ENCODE assay signal across 28 mouse cellular contexts in the genomic region with DNA sequence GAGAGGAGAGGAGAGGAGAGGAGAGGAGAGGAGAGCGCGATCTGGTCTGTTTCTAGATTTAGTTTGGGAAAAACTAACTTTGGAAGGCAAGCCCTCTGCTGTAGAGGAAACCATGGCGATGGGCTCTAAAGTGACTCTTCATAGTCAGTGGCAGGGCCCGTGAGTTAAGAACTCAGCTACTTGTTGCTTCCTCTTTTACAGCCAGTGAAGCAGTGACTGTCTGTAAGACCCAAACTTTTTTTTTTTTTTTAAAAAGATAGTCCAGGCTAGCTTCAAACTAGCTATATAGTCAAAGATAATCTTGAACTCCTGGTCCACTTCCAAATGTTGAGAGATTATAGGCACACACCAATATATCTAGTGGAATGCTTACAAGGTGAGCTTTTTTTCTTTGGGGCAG. TPM values are rescaled to one million over a fixed set of nuclear protein-coding genes. Genes with fewer than 3 reads are reported as not detected.
DNase-seq lines count a peak whose midpoint lies in the region; ATAC-seq lines count a peak whose summit lies in the region.
"Had no signal": no experiment of that assay in that cellular context is flagged by ENCODE, and none has a peak within 500 bp of the region (broad histone marks: within the 10 kb centered on the region; RNA-seq: fewer than 3 reads in every experiment).

No protein-coding gene starts in this region.

- no peaks in the 10 kb centered on the region for H3K27me3 ChIP-seq in kidney, embryonic 15.5 days
- no peaks in the 10 kb centered on the region for H3K27me3 ChIP-seq in megakaryocyte, embryonic 14.5 days (replicated peaks)
- H3K27me3 ChIP-seq: heart, embryonic 12.5 days; Patski; stomach, embryonic 15.5 days had no signal

- H3K9ac ChIP-seq in kidney, embryonic 15.5 days: no peak overlapping the region
- H3K9ac ChIP-seq: liver, embryonic 14.5 days; stomach, embryonic 15.5 days had no signal

- peaks cover 55% of the 10 kb centered on the region for H3K36me3 ChIP-seq in kidney, embryonic 15.5 days
- H3K36me3 ChIP-seq in megakaryocyte, embryonic 14.5 days (replicated peaks; ENCODE audit: low read length): peaks cover 81% of the 10 kb centered on the region
- H3K36me3 ChIP-seq: stomach, embryonic 15.5 days had no signal

- 74% methylated on average over 4 of the region's 4 CpGs for WGBS in kidney, embryonic 15.5 days

- H3K9me3 ChIP-seq in kidney, embryonic 15.5 days (replicated peaks): no peaks in the 10 kb centered on the region
- H3K9me3 ChIP-seq in megakaryocyte, embryonic 14.5 days: no peaks in the 10 kb centered on the region
- H3K9me3 ChIP-seq: heart, embryonic 12.5 days; stomach, embryonic 15.5 days had no signal

- DNase-seq in kidney, postnatal 25 days: no peak
- peak; percentile 56 for DNase-seq in MEL-GATA-1-ER (ENCODE audit: extremely low read depth, low read depth)
- DNase-seq in right cerebral cortex, postnatal 4 days: no peak
- DNase-seq in right cerebral cortex, postnatal 14 days: no peak
- no peak for DNase-seq in gastrocnemius, postnatal 10 days
- DNase-seq: adrenal gland, postnatal 14 days; cerebellum, adult 11 months; cerebellum, adult 9-10 months; cerebellum, postnatal 36 days; gastrocnemius, postnatal 14 days; heart, adult 18-20 months; kidney, adult 18-20 months; kidney, postnatal 4 days; left cerebral cortex, postnatal 4 days; lung, adult 2 months; lung, postnatal 10 days; thymus, postnatal 14 days had no signal

- no peak overlapping the region for H3K4me3 ChIP-seq in kidney, embryonic 15.5 days (replicated peaks)
- peak overlapping the region; percentile 38 for H3K4me3 ChIP-seq in megakaryocyte, embryonic 14.5 days (replicated peaks)
- H3K4me3 ChIP-seq: erythroblast, embryonic 14.5 days; heart, embryonic 12.5 days; stomach, embryonic 15.5 days had no signal

- ATAC-seq in kidney, embryonic 15.5 days (replicated peaks; ENCODE audit: low FRiP score): no peak
- ATAC-seq: hindbrain, embryonic 16.5 days; midbrain, embryonic 16.5 days; Patski had no signal

- peaks cover 79% of the 10 kb centered on the region for H3K4me1 ChIP-seq in kidney, embryonic 15.5 days
- peaks cover 99% of the 10 kb centered on the region for H3K4me1 ChIP-seq in megakaryocyte, embryonic 14.5 days

- H3K4me2 ChIP-seq in kidney, embryonic 15.5 days: no peak overlapping the region
- H3K4me2 ChIP-seq: heart, embryonic 12.5 days; midbrain, embryonic 11.5 days; stomach, embryonic 15.5 days had no signal

- H3K27ac ChIP-seq in kidney, embryonic 15.5 days: peak overlapping the region; percentile 27; the same call in 1 of the 2 replicates
- H3K27ac ChIP-seq: liver, embryonic 14.5 days; macrophage had no signal

RNA-seq across cellular contexts. Expression of gene Tet3, which starts 22.3 kb away (rescaled TPM):
- polyA plus RNA-seq in kidney, embryonic 15.5 days (2015; fragmentation: Nextera tagmentation; extraction: Ambion mirVana): 51.0 and 51.4 TPM in 2 replicates
- polyA plus RNA-seq in megakaryocyte, embryonic 14.5 days (2012; ENCODE audit: insufficient read depth, low replicate concordance): 10.6 and 12.2 TPM in 2 replicates
- 10 to 100 TPM; 41.5 to 47.0 TPM for total RNA-seq in gastrocnemius, postnatal 10 days (2021)
